Mouse (Mus musculus): ENCODE results near the gene Fam240b. TPM values are rescaled to one million over a fixed set of nuclear protein-coding genes. Genes with fewer than 3 reads are reported as not detected.
A peak's percentile ranks its signal among the peaks of the same experiment; 100 is the strongest.

The Fam240b gene
- polyA plus RNA-seq (2015; fragmentation: Nextera tagmentation; extraction: Ambion mirVana) = 0.15 TPM in 1 of 2 replicates, not detected in the other

- no peaks in the 10 kb centered on the region for H3K9me3 ChIP-seq (replicated peaks; ENCODE audit: control insufficient read depth, low read length)
- no peak within 1 kb of the TSS for H3K4me3 ChIP-seq (replicated peaks; ENCODE audit: low read length)
- no peak within 1 kb of the TSS for H3K27ac ChIP-seq (ENCODE audit: low read length)
- no peaks in the 10 kb centered on the region for H3K36me3 ChIP-seq (ENCODE audit: control insufficient read depth, insufficient read depth, low read length)
- no peaks in the 10 kb centered on the region for H3K4me1 ChIP-seq (ENCODE audit: control insufficient read depth, insufficient read depth, low read length)
- 76% methylated on average over 6 of the region's 6 CpGs for WGBS
- no peak within 1 kb of the TSS for H3K4me2 ChIP-seq (ENCODE audit: low read depth, low read length)
- ATAC-seq (ENCODE audit: insufficient read depth, low FRiP score) = no peak
- H3K9ac ChIP-seq (ENCODE audit: low read length) = no peak within 1 kb of the TSS
- H3K27me3 ChIP-seq (ENCODE audit: control insufficient read depth, insufficient read depth, low read length) = no peaks in the 10 kb centered on the region
Observed at GRCm38 (mm10) chr13:64497692-64498091, at the start of gene Fam240b. Gene Fam240b, minus strand, starts transcription at chr13:64497792.

GRCm38 (mm10) chr13:64530139-64530538 is 32.5 kb upstream of the Fam240b start:
- 80% methylated on average over 5 of the region's 5 CpGs for WGBS
- Histone ChIP-seq H3K27me3 (ENCODE audit: control insufficient read depth, insufficient read depth, low read length) (no peaks in the 10 kb centered on the region), H3K36me3 (ENCODE audit: control insufficient read depth, insufficient read depth, low read length) (no peaks in the 10 kb centered on the region), H3K4me2 (ENCODE audit: low read depth, low read length) (no peak overlapping the region), H3K9ac (ENCODE audit: low read length) (no peak overlapping the region), H3K27ac (ENCODE audit: low read length) (no peak overlapping the region), H3K9me3 (replicated peaks; ENCODE audit: control insufficient read depth, low read length) (no peaks in the 10 kb centered on the region), H3K4me3 (replicated peaks; ENCODE audit: low read length) (no peak overlapping the region), H3K4me1 (ENCODE audit: control insufficient read depth, insufficient read depth, low read length) (no peaks in the 10 kb centered on the region)
- no peak for ATAC-seq (ENCODE audit: insufficient read depth, low FRiP score)

- no peaks in the 10 kb centered on the region for H3K27me3 ChIP-seq (ENCODE audit: control insufficient read depth, insufficient read depth, low read length)
- H3K9me3 ChIP-seq (replicated peaks; ENCODE audit: control insufficient read depth, low read length) = no peaks in the 10 kb centered on the region
- ATAC-seq (ENCODE audit: insufficient read depth, low FRiP score) = no peak
- no peak overlapping the region for H3K9ac ChIP-seq (ENCODE audit: low read length)
- H3K4me1 ChIP-seq (ENCODE audit: control insufficient read depth, insufficient read depth, low read length) = no peaks in the 10 kb centered on the region
- 84% methylated on average over 15 of the region's 15 CpGs for WGBS
- H3K27ac ChIP-seq (ENCODE audit: low read length) = no peak overlapping the region
- no peak overlapping the region for H3K4me2 ChIP-seq (ENCODE audit: low read depth, low read length)
- no peak overlapping the region for H3K4me3 ChIP-seq (replicated peaks; ENCODE audit: low read length)
- no peaks in the 10 kb centered on the region for H3K36me3 ChIP-seq (ENCODE audit: control insufficient read depth, insufficient read depth, low read length)
Observed at GRCm38 (mm10) chr13:64526515-64527285, 29.1 kb upstream of the Fam240b start.

- H3K4me1 ChIP-seq (ENCODE audit: control insufficient read depth, insufficient read depth, low read length) = peaks cover 4% of the 10 kb centered on the region; the same call in 1 of the 2 replicates
- no peak overlapping the region for H3K27ac ChIP-seq (ENCODE audit: low read length)
- no peaks in the 10 kb centered on the region for H3K9me3 ChIP-seq (replicated peaks; ENCODE audit: control insufficient read depth, low read length)
- no peaks in the 10 kb centered on the region for H3K27me3 ChIP-seq (ENCODE audit: control insufficient read depth, insufficient read depth, low read length)
- H3K9ac ChIP-seq (ENCODE audit: low read length) = no peak overlapping the region
- 60% methylated on average over 2 of the region's 2 CpGs for WGBS
- H3K4me2 ChIP-seq (ENCODE audit: low read depth, low read length) = no peak overlapping the region
- no peak for ATAC-seq (ENCODE audit: insufficient read depth, low FRiP score)
- no peaks in the 10 kb centered on the region for H3K36me3 ChIP-seq (ENCODE audit: control insufficient read depth, insufficient read depth, low read length)
- H3K4me3 ChIP-seq (replicated peaks; ENCODE audit: low read length) = no peak overlapping the region
Observed at GRCm38 (mm10) chr13:64514247-64514646, 16.7 kb upstream of the Fam240b start.

- Histone ChIP-seq H3K9ac (ENCODE audit: low read length) (no peak overlapping the region), H3K27ac (ENCODE audit: low read length) (no peak overlapping the region), H3K9me3 (replicated peaks; ENCODE audit: control insufficient read depth, low read length) (no peaks in the 10 kb centered on the region), H3K4me2 (ENCODE audit: low read depth, low read length) (no peak overlapping the region), H3K4me1 (ENCODE audit: control insufficient read depth, insufficient read depth, low read length) (peaks cover 4% of the 10 kb centered on the region; the same call in 1 of the 2 replicates), H3K4me3 (replicated peaks; ENCODE audit: low read length) (no peak overlapping the region), H3K36me3 (ENCODE audit: control insufficient read depth, insufficient read depth, low read length) (no peaks in the 10 kb centered on the region), H3K27me3 (ENCODE audit: control insufficient read depth, insufficient read depth, low read length) (no peaks in the 10 kb centered on the region)
- peak; percentile 83 for ATAC-seq (ENCODE audit: insufficient read depth, low FRiP score)
Observed at GRCm38 (mm10) chr13:64511616-64512015, 14.0 kb upstream of the Fam240b start.

GRCm38 (mm10) chr13:64507361-64507760 is 9.8 kb upstream of the Fam240b start:
- H3K27ac ChIP-seq (ENCODE audit: low read length) = no peak overlapping the region
- H3K4me3 ChIP-seq (replicated peaks; ENCODE audit: low read length) = no peak overlapping the region
- ATAC-seq (ENCODE audit: insufficient read depth, low FRiP score) = peak; percentile 57; the same call in 1 of the 2 replicates
- H3K4me1 ChIP-seq (ENCODE audit: control insufficient read depth, insufficient read depth, low read length) = peaks cover 4% of the 10 kb centered on the region; the same call in 1 of the 2 replicates
- no peaks in the 10 kb centered on the region for H3K9me3 ChIP-seq (replicated peaks; ENCODE audit: control insufficient read depth, low read length)
- no peaks in the 10 kb centered on the region for H3K27me3 ChIP-seq (ENCODE audit: control insufficient read depth, insufficient read depth, low read length)
- no peaks in the 10 kb centered on the region for H3K36me3 ChIP-seq (ENCODE audit: control insufficient read depth, insufficient read depth, low read length)
- no peak overlapping the region for H3K4me2 ChIP-seq (ENCODE audit: low read depth, low read length)
- H3K9ac ChIP-seq (ENCODE audit: low read length) = no peak overlapping the region

GRCm38 (mm10) chr13:64502833-64503232 is 5.2 kb upstream of the Fam240b start:
- Histone ChIP-seq H3K9me3 (replicated peaks; ENCODE audit: control insufficient read depth, low read length) (no peaks in the 10 kb centered on the region), H3K4me2 (ENCODE audit: low read depth, low read length) (no peak overlapping the region), H3K4me3 (replicated peaks; ENCODE audit: low read length) (no peak overlapping the region), H3K36me3 (ENCODE audit: control insufficient read depth, insufficient read depth, low read length) (no peaks in the 10 kb centered on the region), H3K9ac (ENCODE audit: low read length) (no peak overlapping the region), H3K27ac (ENCODE audit: low read length) (no peak overlapping the region), H3K27me3 (ENCODE audit: control insufficient read depth, insufficient read depth, low read length) (no peaks in the 10 kb centered on the region), H3K4me1 (ENCODE audit: control insufficient read depth, insufficient read depth, low read length) (no peaks in the 10 kb centered on the region)
- no peak for ATAC-seq (ENCODE audit: insufficient read depth, low FRiP score)
- WGBS = 81% methylated on average over 3 of the region's 3 CpGs

- no peak overlapping the region for H3K9ac ChIP-seq (ENCODE audit: low read length)
- H3K4me3 ChIP-seq (replicated peaks; ENCODE audit: low read length) = no peak overlapping the region
- WGBS = 71% methylated on average over 5 of the region's 5 CpGs
- no peak for ATAC-seq (ENCODE audit: insufficient read depth, low FRiP score)
- H3K4me2 ChIP-seq (ENCODE audit: low read depth, low read length) = no peak overlapping the region
- H3K27ac ChIP-seq (ENCODE audit: low read length) = no peak overlapping the region
- H3K4me1 ChIP-seq (ENCODE audit: control insufficient read depth, insufficient read depth, low read length) = no peaks in the 10 kb centered on the region
- no peaks in the 10 kb centered on the region for H3K9me3 ChIP-seq (replicated peaks; ENCODE audit: control insufficient read depth, low read length)
- H3K36me3 ChIP-seq (ENCODE audit: control insufficient read depth, insufficient read depth, low read length) = no peaks in the 10 kb centered on the region
- H3K27me3 ChIP-seq (ENCODE audit: control insufficient read depth, insufficient read depth, low read length) = no peaks in the 10 kb centered on the region
Observed at GRCm38 (mm10) chr13:64493586-64493985, 4.0 kb downstream of the Fam240b start.

- no peak for ATAC-seq (ENCODE audit: insufficient read depth, low FRiP score)
Observed at GRCm38 (mm10) chr13:64489886-64490285, 7.7 kb downstream of the Fam240b start.

More at GRCm38 (mm10) chr13:64489886-64490285, 7.7 kb downstream of the Fam240b start:
- no peak overlapping the region for H3K27ac ChIP-seq (ENCODE audit: low read length)
- no peak overlapping the region for H3K9ac ChIP-seq (ENCODE audit: low read length)
- H3K4me2 ChIP-seq (ENCODE audit: low read depth, low read length) = no peak overlapping the region
- no peaks in the 10 kb centered on the region for H3K4me1 ChIP-seq (ENCODE audit: control insufficient read depth, insufficient read depth, low read length)
- no peaks in the 10 kb centered on the region for H3K27me3 ChIP-seq (ENCODE audit: control insufficient read depth, insufficient read depth, low read length)
- no peaks in the 10 kb centered on the region for H3K36me3 ChIP-seq (ENCODE audit: control insufficient read depth, insufficient read depth, low read length)
- WGBS = 62% methylated on average over 6 of the region's 6 CpGs
- H3K9me3 ChIP-seq (replicated peaks; ENCODE audit: control insufficient read depth, low read length) = no peaks in the 10 kb centered on the region
- no peak overlapping the region for H3K4me3 ChIP-seq (replicated peaks; ENCODE audit: low read length)
